Mouse (Mus musculus): ENCODE results near the gene Samd9l.

DNA sequence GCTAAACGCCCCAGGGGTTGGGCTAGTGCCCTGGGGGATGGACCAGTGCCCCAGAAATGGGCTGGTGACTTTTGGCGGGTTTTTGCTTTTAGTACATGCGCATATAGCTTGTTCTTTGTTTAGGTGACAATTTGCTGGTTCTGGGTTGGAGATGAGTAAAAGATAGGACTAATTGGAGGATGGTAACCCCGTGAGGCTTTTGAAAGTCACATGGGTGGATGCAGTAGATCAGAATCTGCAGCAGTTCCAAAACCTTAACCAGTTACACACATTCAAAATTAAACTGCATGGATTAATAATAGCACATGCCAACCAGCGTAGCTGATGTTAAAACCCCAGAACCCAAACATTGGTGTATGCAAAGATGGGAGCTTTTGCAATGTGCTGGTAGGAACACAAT lies 57.9 kb downstream of the Samd9l start:
- TF ChIP-seq POLR2A (IDR thresholded peaks at IDR 0.05; ENCODE audit: borderline replicate concordance, insufficient read depth, low read length) (no peak), CTCF (IDR thresholded peaks at IDR 0.05; ENCODE audit: borderline replicate concordance, insufficient read depth, low read depth, low read length) (no peak)
